Mouse (Mus musculus) midbrain, embryonic 14.5 days (tissue): ENCODE results near the gene Ap1m2. TPM values are rescaled to one million over a fixed set of nuclear protein-coding genes. Genes with fewer than 3 reads are reported as not detected.
"Not testable (repeated sequence)": the region's sequence is repeated elsewhere in the genome, so short reads cannot be mapped to it uniquely, and the experiment has no call there.

Experiments
- ATAC-seq: fragments of 200-750 bp; cut with Nextera tagmentation; 2 replicates; pipeline ENCODE4 v1.8.0; 2017; ENCODE audit warnings: moderate number of reproducible peaks, moderate library complexity; ENCODE audit not compliant: low FRiP score, low TSS enrichment
- DNase-seq: peaks from one replicate; pipeline ENCODE4 v3.0.0-alpha.2; 2015
- H3K27ac ChIP-seq: fragments of 300-500 bp; sonication (generic); replicated peaks from 2 replicates; pipeline ENCODE4 v1.5.1; 2014; ENCODE audit warnings: mild to moderate bottlenecking, low read depth, low read length, moderate library complexity
- H3K27me3 ChIP-seq: fragments of 300-500 bp; sonication (generic); 2 replicates; pipeline ENCODE4 v1.6.1; 2014; ENCODE audit warnings: low read length, control low read depth, mixed read lengths; ENCODE audit not compliant: control insufficient read depth, insufficient read depth
- H3K36me3 ChIP-seq: fragments of 300-500 bp; sonication (generic); 2 replicates; pipeline ENCODE4 v1.6.1; 2014; ENCODE audit warnings: low read length, control low read depth; ENCODE audit not compliant: control insufficient read depth, insufficient read depth
- H3K4me1 ChIP-seq: fragments of 300-500 bp; sonication (generic); 2 replicates; pipeline ENCODE4 v1.6.1; 2014; ENCODE audit warnings: mild to moderate bottlenecking, antibody characterized with exemption, low read length, control low read depth; ENCODE audit not compliant: control insufficient read depth, insufficient read depth
- H3K4me2 ChIP-seq: fragments of 300-500 bp; sonication (generic); 2 replicates; pipeline ENCODE4 v1.6.1; 2014; ENCODE audit warnings: mild to moderate bottlenecking, low read length, moderate library complexity
- H3K4me3 ChIP-seq: fragments of 300-500 bp; sonication (generic); replicated peaks from 2 replicates; pipeline ENCODE4 v1.5.1; 2014; ENCODE audit warnings: low read depth, low read length
- H3K9ac ChIP-seq: fragments of 300-500 bp; sonication (generic); replicated peaks from 2 replicates; pipeline ENCODE4 v1.6.1; 2014; ENCODE audit warnings: mild to moderate bottlenecking, low read length, moderate library complexity
- H3K9me3 ChIP-seq: fragments of 300-500 bp; sonication (generic); 2 replicates; pipeline ENCODE4 v1.6.1; 2016; ENCODE audit warnings: low read length, control low read depth, mixed read lengths; ENCODE audit not compliant: control insufficient read depth
- WGBS: fragments of 180-500 bp; shearing (Covaris S2); extraction: QIAGEN DNeasy Blood & Tissue Kit; methylation state at CpG from one replicate; pipeline ENCODE4 v1.1.7; 2014; 5-methylcytosine and 5-hydroxymethylcytosine counted together
- polyA plus RNA-seq: library from polyadenylated mRNA; unstranded; fragments of >200 nt; fragmentation: Nextera tagmentation; extraction: Ambion mirVana; gene quantifications from 2 replicates; pipeline ENCODE4 v1.2.1, GENCODE M21; 2014

The Ap1m2 gene
- polyA plus RNA-seq, 1 experiment from 2014 or later, result 0.88 TPM

GRCm38 (mm10) chr9:21276307-21276706 lies 35.8 kb downstream of the Ap1m2 start:
- Histone ChIP-seq H3K27ac (no peak overlapping the region), H3K9ac (no peak overlapping the region), H3K36me3 (peaks cover 96% of the 10 kb centered on the region), H3K9me3 (no peaks in the 10 kb centered on the region), H3K4me1 (no peaks in the 10 kb centered on the region), H3K4me2 (no peak overlapping the region), H3K4me3 (no peak overlapping the region), H3K27me3 (no peaks in the 10 kb centered on the region)
- DNase-seq (no peak), ATAC-seq (no peak)
- WGBS, result 92% methylated on average over 8 of the region's 8 CpGs

GRCm38 (mm10) chr9:21275727-21276126 lies 36.4 kb downstream of the Ap1m2 start:
- no peaks in the 10 kb centered on the region for H3K4me1 ChIP-seq
- H3K27ac ChIP-seq, result no peak overlapping the region
- H3K36me3 ChIP-seq, result peaks cover 97% of the 10 kb centered on the region
- H3K9ac ChIP-seq, result no peak overlapping the region
- H3K9me3 ChIP-seq, result no peaks in the 10 kb centered on the region
- ATAC-seq, result no peak
- H3K4me3 ChIP-seq, result no peak overlapping the region
- no peaks in the 10 kb centered on the region for H3K27me3 ChIP-seq
- 92% methylated on average over 12 of the region's 12 CpGs for WGBS
- no peak overlapping the region for H3K4me2 ChIP-seq
- no peak for DNase-seq

GRCm38 (mm10) chr9:21275013-21275710 lies 37.0 kb downstream of the Ap1m2 start:
- 85% methylated on average over 7 of the region's 7 CpGs for WGBS
- no peaks in the 10 kb centered on the region for H3K4me1 ChIP-seq
- ATAC-seq, result no peak

GRCm38 (mm10) chr9:21274336-21274735 lies 37.8 kb downstream of the Ap1m2 start:
- DNase-seq (no peak), ATAC-seq (no peak)
- Histone ChIP-seq H3K4me1 (no peaks in the 10 kb centered on the region), H3K27me3 (no peaks in the 10 kb centered on the region), H3K9me3 (no peaks in the 10 kb centered on the region), H3K4me2 (no peak overlapping the region), H3K27ac (no peak overlapping the region), H3K36me3 (peaks cover 97% of the 10 kb centered on the region), H3K4me3 (no peak overlapping the region), H3K9ac (no peak overlapping the region)
- 97% methylated on average over 3 of the region's 3 CpGs for WGBS

More at GRCm38 (mm10) chr9:21275013-21275710, 37.0 kb downstream of the Ap1m2 start:
- H3K4me3 ChIP-seq, result no peak overlapping the region
- no peaks in the 10 kb centered on the region for H3K27me3 ChIP-seq
- DNase-seq, result no peak
- no peak overlapping the region for H3K27ac ChIP-seq
- H3K9me3 ChIP-seq, result no peaks in the 10 kb centered on the region
- H3K4me2 ChIP-seq, result no peak overlapping the region
- peaks cover 99% of the 10 kb centered on the region for H3K36me3 ChIP-seq
- no peak overlapping the region for H3K9ac ChIP-seq

DNA sequence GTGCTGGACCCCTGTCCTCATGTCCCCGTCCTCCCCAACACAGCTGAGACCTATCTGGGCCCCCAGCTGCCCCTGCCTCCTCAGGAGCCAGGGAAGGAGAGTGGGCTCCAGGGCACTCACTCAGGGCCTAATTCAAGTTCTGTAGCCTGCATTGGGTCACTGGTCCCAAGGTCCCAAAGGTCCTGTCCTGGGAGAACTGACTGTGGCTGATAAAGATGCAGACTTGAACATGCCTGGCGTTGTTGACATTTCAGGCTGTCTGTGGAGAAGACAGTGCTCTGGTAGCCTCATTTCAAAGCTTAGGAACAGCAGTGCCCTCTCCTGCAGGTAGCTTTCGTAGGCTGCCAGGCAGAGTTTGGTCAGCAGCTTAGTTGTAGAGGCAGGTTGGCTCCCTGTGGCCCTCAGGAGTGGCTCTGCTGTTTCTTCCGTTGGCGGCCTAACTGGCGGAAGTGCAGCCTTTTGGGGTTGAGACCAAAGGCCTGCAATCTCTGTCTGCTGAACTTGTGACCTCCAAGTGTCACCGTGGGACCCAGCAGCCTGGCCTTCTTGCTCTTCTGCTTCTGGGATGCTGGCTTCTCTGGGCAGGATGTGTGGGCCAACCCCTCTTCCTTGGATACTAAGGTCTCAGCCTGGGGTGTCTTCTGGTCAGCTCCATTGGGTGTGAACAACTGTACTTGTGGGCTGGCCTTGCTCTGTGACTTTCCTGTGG lies 38.5 kb downstream of the Ap1m2 start:
- WGBS, result 87% methylated on average over 7 of the region's 7 CpGs
- no peak overlapping the region for H3K9ac ChIP-seq
- no peak overlapping the region for H3K4me3 ChIP-seq
- no peaks in the 10 kb centered on the region for H3K9me3 ChIP-seq
- no peak for DNase-seq
- H3K4me1 ChIP-seq, result no peaks in the 10 kb centered on the region
- ATAC-seq, result no peak
- no peak overlapping the region for H3K27ac ChIP-seq
- no peak overlapping the region for H3K4me2 ChIP-seq
- H3K27me3 ChIP-seq, result no peaks in the 10 kb centered on the region
- H3K36me3 ChIP-seq, result peaks cover 97% of the 10 kb centered on the region

GRCm38 (mm10) chr9:21273094-21273493 lies 39.0 kb downstream of the Ap1m2 start:
- Histone ChIP-seq H3K27me3 (no peaks in the 10 kb centered on the region), H3K9ac (no peak overlapping the region), H3K4me1 (no peaks in the 10 kb centered on the region), H3K9me3 (no peaks in the 10 kb centered on the region), H3K4me3 (no peak overlapping the region), H3K4me2 (no peak overlapping the region), H3K27ac (no peak overlapping the region), H3K36me3 (peaks cover 98% of the 10 kb centered on the region)
- 87% methylated on average over 8 of the region's 8 CpGs for WGBS
- ATAC-seq (no peak), DNase-seq (no peak)

DNA sequence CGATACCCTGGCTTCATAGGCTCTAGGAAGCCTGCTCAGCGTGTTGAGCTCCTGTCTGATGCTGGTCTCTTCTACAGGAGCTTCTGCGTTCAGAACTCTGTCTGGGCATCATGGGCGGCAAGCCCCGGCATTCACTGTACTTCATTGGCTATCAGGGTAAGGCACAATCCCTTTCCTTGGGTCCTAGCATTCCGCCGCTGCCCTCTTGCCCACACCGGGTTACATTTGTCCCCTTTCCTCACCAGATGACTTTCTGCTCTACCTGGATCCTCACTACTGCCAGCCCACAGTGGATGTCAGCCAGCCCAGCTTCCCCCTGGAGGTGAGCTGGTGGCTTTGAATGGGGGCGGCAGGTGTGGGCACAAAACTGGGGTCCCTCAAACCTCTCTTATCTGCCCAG lies 39.7 kb downstream of the Ap1m2 start:
- H3K36me3 ChIP-seq, result peaks cover 96% of the 10 kb centered on the region
- H3K27ac ChIP-seq, result no peak overlapping the region
- ATAC-seq, result no peak
- H3K9ac ChIP-seq, result no peak overlapping the region
- 94% methylated on average over 9 of the region's 9 CpGs for WGBS
- no peaks in the 10 kb centered on the region for H3K4me1 ChIP-seq
- H3K4me3 ChIP-seq, result no peak overlapping the region
- H3K27me3 ChIP-seq, result no peaks in the 10 kb centered on the region
- no peaks in the 10 kb centered on the region for H3K9me3 ChIP-seq
- DNase-seq, result no peak
- no peak overlapping the region for H3K4me2 ChIP-seq

- H3K4me2 ChIP-seq, H3K9me3 ChIP-seq, H3K27ac ChIP-seq, DNase-seq, H3K27me3 ChIP-seq, H3K9ac ChIP-seq, H3K4me3 ChIP-seq, ATAC-seq: not testable (repeated sequence)
- Histone ChIP-seq H3K4me1 (peaks cover 13% of the 10 kb centered on the region), H3K36me3 (peaks cover 73% of the 10 kb centered on the region)
- 89% methylated on average over 5 of the region's 5 CpGs for WGBS
Observed at GRCm38 (mm10) chr9:21269590-21269989, 42.5 kb downstream of the Ap1m2 start.

GRCm38 (mm10) chr9:21268305-21268704 lies 43.8 kb downstream of the Ap1m2 start:
- H3K4me3 ChIP-seq, result no peak overlapping the region
- no peaks in the 10 kb centered on the region for H3K27me3 ChIP-seq
- DNase-seq, result no peak
- H3K27ac ChIP-seq, result no peak overlapping the region
- peaks cover 16% of the 10 kb centered on the region for H3K4me1 ChIP-seq
- H3K4me2 ChIP-seq, result no peak overlapping the region
- 94% methylated on average over 16 of the region's 16 CpGs for WGBS
- no peak overlapping the region for H3K9ac ChIP-seq
- ATAC-seq, result no peak
- no peaks in the 10 kb centered on the region for H3K9me3 ChIP-seq
- peaks cover 61% of the 10 kb centered on the region for H3K36me3 ChIP-seq
